Mouse (Mus musculus): ENCODE measurements around the gene Arhgef3. TPM values are rescaled to one million over a fixed set of nuclear protein-coding genes. Genes with fewer than 3 reads are reported as not detected.

Gene Arhgef3
- polyA plus RNA-seq, 1 experiment = 2.6 TPM

DNA sequence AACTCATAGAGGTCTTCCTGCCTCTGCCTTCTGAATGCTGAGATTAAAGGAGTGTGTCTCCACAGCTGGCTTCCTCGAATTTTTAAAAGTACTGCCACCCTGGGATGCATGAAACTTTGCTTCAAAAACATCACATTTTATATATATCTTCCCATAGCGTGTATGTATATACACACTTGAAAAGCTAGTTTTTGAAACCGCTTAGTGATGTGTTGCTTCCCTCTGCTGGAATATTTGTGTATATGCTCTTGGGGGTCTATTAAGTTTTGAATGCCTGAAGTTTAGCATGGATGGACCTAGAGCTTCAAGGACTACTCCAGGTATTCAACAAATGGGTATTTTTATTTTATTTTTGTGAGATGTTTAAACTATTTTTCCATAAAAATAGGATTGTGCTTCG lies 299.3 kb downstream of the Arhgef3 start:
- no peaks in the 10 kb centered on the region for H3K27me3 ChIP-seq (ENCODE audit: control insufficient read depth, insufficient read depth, low read length, poor library complexity, severe bottlenecking)
- H3K9ac ChIP-seq (ENCODE audit: low read depth, poor library complexity, severe bottlenecking) = no peak overlapping the region

DNA sequence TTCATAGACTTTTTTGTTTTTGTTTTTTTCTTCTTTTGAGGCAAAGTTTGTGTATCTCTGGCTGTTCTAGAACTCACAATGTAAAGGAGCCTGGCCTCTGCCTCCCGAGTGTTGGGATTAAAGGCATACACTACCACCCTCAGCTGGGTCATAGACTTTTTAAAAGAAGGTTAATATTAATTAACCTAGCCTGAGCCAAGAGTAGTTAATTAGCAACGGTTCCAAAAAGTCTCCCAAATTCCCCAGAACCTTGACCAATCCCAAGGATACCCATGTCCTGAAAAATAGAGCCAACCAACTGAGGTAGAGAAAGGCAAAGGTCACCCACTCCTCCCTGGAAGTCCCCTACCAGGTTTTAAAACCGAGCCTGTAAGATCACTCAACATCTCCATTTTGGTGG lies 306.1 kb downstream of the Arhgef3 start:
- Histone ChIP-seq H3K27me3 (ENCODE audit: control insufficient read depth, insufficient read depth, low read length, poor library complexity, severe bottlenecking) (no peaks in the 10 kb centered on the region), H3K9ac (ENCODE audit: low read depth, poor library complexity, severe bottlenecking) (no peak overlapping the region), H3K4me3 (ENCODE audit: low read depth, low read length) (no peak overlapping the region), H3K4me1 (ENCODE audit: control insufficient read depth, insufficient read depth, low read length) (no peaks in the 10 kb centered on the region), H3K27ac (ENCODE audit: insufficient read depth, low read length) (no peak overlapping the region), H3K9me3 (replicated peaks; ENCODE audit: control insufficient read depth, insufficient read depth, low read length, poor library complexity, severe bottlenecking) (0 out of 2 replicates have a peak, but pooled peaks cover 3% of the 10 kb centered on the region), H3K36me3 (ENCODE audit: control insufficient read depth, insufficient read depth, low read length, poor library complexity, severe bottlenecking) (no peaks in the 10 kb centered on the region)
- no peak for TF ChIP-seq EP300 (IDR thresholded peaks at IDR 0.05; ENCODE audit: insufficient read depth, low read depth, low read length)
- no peak for TF ChIP-seq CTCF (IDR thresholded peaks at IDR 0.05; ENCODE audit: low read depth, low read length)
- TF ChIP-seq POLR2A (IDR thresholded peaks at IDR 0.05; ENCODE audit: insufficient read depth, low read length) = no peak

More for the DNA sequence above, 299.3 kb downstream of the Arhgef3 start:
- Histone ChIP-seq H3K27ac (ENCODE audit: insufficient read depth, low read length) (no peak overlapping the region), H3K4me3 (ENCODE audit: low read depth, low read length) (no peak overlapping the region), H3K36me3 (ENCODE audit: control insufficient read depth, insufficient read depth, low read length, poor library complexity, severe bottlenecking) (no peaks in the 10 kb centered on the region), H3K4me1 (ENCODE audit: control insufficient read depth, insufficient read depth, low read length) (no peaks in the 10 kb centered on the region), H3K9me3 (replicated peaks; ENCODE audit: control insufficient read depth, insufficient read depth, low read length, poor library complexity, severe bottlenecking) (no peaks in the 10 kb centered on the region)
- TF ChIP-seq POLR2A (IDR thresholded peaks at IDR 0.05; ENCODE audit: insufficient read depth, low read length) = no peak
- no peak for TF ChIP-seq EP300 (IDR thresholded peaks at IDR 0.05; ENCODE audit: insufficient read depth, low read depth, low read length)
- TF ChIP-seq CTCF (IDR thresholded peaks at IDR 0.05; ENCODE audit: low read depth, low read length) = no peak

DNA sequence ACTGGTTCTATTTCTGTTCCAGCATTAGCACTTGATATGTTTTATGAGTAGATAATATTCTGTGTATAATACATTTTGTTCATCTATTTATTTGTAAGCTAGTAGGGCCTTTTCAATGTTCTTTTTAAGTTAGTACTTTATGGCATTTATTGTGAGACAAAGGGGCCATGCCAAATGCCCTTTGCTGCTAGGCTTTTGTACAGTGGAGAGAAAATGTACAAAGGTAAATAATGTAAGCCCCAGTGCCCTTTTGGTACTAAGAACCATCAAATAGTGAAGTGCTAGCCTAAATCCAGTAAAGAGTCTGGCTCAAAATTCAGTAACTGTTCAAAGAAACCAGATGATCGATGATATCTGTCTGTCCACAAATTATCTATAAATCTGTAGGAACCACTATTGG lies 307.6 kb downstream of the Arhgef3 start:
- TF ChIP-seq POLR2A (IDR thresholded peaks at IDR 0.05; ENCODE audit: insufficient read depth, low read length) (no peak), CTCF (IDR thresholded peaks at IDR 0.05; ENCODE audit: low read depth, low read length) (no peak), EP300 (IDR thresholded peaks at IDR 0.05; ENCODE audit: insufficient read depth, low read depth, low read length) (no peak)
- H3K27ac ChIP-seq (ENCODE audit: insufficient read depth, low read length) = no peak overlapping the region
- H3K4me3 ChIP-seq (ENCODE audit: low read depth, low read length) = no peak overlapping the region
- no peaks in the 10 kb centered on the region for H3K36me3 ChIP-seq (ENCODE audit: control insufficient read depth, insufficient read depth, low read length, poor library complexity, severe bottlenecking)
- no peak overlapping the region for H3K9ac ChIP-seq (ENCODE audit: low read depth, poor library complexity, severe bottlenecking)
- no peaks in the 10 kb centered on the region for H3K4me1 ChIP-seq (ENCODE audit: control insufficient read depth, insufficient read depth, low read length)
- peaks cover 4% of the 10 kb centered on the region; the same call in 1 of the 2 replicates for H3K9me3 ChIP-seq (replicated peaks; ENCODE audit: control insufficient read depth, insufficient read depth, low read length, poor library complexity, severe bottlenecking)
- H3K27me3 ChIP-seq (ENCODE audit: control insufficient read depth, insufficient read depth, low read length, poor library complexity, severe bottlenecking) = no peaks in the 10 kb centered on the region

DNA sequence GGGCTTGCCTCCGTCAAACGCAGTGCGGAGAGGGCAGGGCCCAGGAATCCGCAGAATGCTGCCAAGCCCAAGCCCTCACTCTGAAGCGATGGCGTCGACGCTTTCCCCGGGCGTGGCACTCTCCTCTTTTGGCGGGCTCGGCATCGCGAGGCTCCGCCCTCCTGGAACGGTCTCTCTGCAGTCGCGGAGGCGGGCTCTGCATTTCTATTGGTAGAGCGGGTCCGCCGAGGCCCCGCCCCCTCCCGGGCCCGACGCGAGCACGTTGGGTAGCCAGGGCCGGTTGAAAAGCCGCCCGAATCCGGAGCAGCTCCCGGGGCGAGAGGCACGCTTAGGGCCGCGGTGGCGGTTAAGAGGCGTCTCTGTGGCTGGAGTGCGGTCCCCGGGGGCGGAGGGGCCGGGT lies 313.9 kb downstream of the Arhgef3 start, which contains the start of gene Fam208a:
Gene Fam208a (plus strand): TSS at position 262 of the 400 bp plus-strand sequence.
- H3K9ac ChIP-seq (ENCODE audit: low read depth, poor library complexity, severe bottlenecking) = peak within 1 kb of the TSS; percentile 97
- peak within 1 kb of the TSS; percentile 79 for H3K27ac ChIP-seq (ENCODE audit: insufficient read depth, low read length)
- H3K36me3 ChIP-seq (ENCODE audit: control insufficient read depth, insufficient read depth, low read length, poor library complexity, severe bottlenecking) = peaks cover 18% of the 10 kb centered on the region
- no peaks in the 10 kb centered on the region for H3K27me3 ChIP-seq (ENCODE audit: control insufficient read depth, insufficient read depth, low read length, poor library complexity, severe bottlenecking)
- H3K9me3 ChIP-seq (replicated peaks; ENCODE audit: control insufficient read depth, insufficient read depth, low read length, poor library complexity, severe bottlenecking) = peaks cover 6% of the 10 kb centered on the region; the same call in 1 of the 2 replicates
- no peaks in the 10 kb centered on the region for H3K4me1 ChIP-seq (ENCODE audit: control insufficient read depth, insufficient read depth, low read length)
- peak within 1 kb of the TSS; percentile 95 for H3K4me3 ChIP-seq (ENCODE audit: low read depth, low read length)
- TF ChIP-seq EP300 (IDR thresholded peaks at IDR 0.05; ENCODE audit: insufficient read depth, low read depth, low read length) (peak; percentile 46; the same call in 1 of the 2 replicates), CTCF (IDR thresholded peaks at IDR 0.05; ENCODE audit: low read depth, low read length) (no peak), POLR2A (IDR thresholded peaks at IDR 0.05; ENCODE audit: insufficient read depth, low read length) (peak; percentile 22)

DNA sequence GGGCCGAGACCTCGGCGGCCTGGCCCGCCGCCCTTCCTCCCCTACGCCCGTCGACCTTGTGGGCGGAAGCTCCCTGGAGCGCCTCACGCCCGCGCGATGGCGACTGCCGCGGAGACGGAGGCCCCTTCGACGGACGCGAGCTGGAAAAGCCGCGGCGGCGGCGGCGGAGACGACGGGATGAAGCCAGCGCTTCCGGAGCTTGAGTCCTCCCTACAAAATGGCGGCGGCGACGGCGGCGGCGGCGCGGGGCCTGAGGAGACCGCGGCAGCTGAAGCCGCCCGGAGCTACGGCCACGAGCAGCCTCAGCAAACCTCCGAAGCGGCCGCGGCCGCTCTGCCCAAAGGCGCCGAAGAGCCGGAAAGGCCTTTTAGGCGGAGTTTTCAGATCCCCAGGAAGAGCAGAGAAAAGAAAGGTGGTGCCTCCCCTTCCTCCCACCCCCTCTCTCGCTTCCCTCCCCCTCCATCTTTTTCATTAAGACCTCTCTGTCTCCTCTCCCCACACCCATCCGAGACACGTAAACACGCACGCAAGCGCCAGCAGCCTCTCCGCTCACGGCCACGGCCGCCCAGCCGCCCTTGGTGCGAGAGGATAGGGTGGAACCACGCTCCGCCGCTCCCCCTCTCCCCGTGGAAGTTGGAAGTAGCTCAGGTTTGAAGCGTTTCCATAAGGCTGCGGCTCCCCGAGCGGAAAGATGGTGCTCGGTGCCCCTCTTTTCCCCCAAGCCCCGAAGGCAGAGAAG lies 314.4 kb downstream of the Arhgef3 start:
- Histone ChIP-seq H3K4me3 (ENCODE audit: low read depth, low read length) (peak overlapping the region; percentile 95), H3K27me3 (ENCODE audit: control insufficient read depth, insufficient read depth, low read length, poor library complexity, severe bottlenecking) (no peaks in the 10 kb centered on the region), H3K36me3 (ENCODE audit: control insufficient read depth, insufficient read depth, low read length, poor library complexity, severe bottlenecking) (peaks cover 21% of the 10 kb centered on the region), H3K9ac (ENCODE audit: low read depth, poor library complexity, severe bottlenecking) (peak overlapping the region; percentile 97), H3K27ac (ENCODE audit: insufficient read depth, low read length) (peak overlapping the region; percentile 79), H3K9me3 (replicated peaks; ENCODE audit: control insufficient read depth, insufficient read depth, low read length, poor library complexity, severe bottlenecking) (peaks cover 6% of the 10 kb centered on the region; the same call in 1 of the 2 replicates), H3K4me1 (ENCODE audit: control insufficient read depth, insufficient read depth, low read length) (no peaks in the 10 kb centered on the region)
- TF ChIP-seq EP300 (IDR thresholded peaks at IDR 0.05; ENCODE audit: insufficient read depth, low read depth, low read length) = 0 out of 2 replicates have a peak, but pooled peaks have one; percentile 1
- TF ChIP-seq POLR2A (IDR thresholded peaks at IDR 0.05; ENCODE audit: insufficient read depth, low read length) = no peak

DNA sequence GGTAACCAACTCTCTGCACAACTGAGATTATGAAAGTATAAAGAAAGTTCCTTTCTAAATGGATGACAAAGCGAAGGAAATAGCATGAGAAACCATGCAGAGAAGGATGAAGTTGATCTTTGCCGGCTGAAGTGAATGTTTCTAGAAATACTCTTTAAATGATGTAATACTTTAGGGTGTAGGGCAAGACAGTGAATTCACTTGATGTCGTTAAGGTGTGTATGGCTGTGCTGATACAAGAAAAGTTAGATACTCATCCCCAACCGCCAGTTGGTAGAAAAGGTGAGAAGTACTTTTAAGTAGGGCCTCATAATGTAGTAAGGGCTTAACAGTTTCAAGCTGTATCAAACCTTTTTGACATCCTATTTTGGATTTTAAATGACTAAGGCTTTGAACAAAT lies 315.6 kb downstream of the Arhgef3 start:
- no peak overlapping the region; the same call in 1 of the 2 replicates for H3K4me3 ChIP-seq (ENCODE audit: low read depth, low read length)
- no peaks in the 10 kb centered on the region for H3K27me3 ChIP-seq (ENCODE audit: control insufficient read depth, insufficient read depth, low read length, poor library complexity, severe bottlenecking)
- TF ChIP-seq EP300 (IDR thresholded peaks at IDR 0.05; ENCODE audit: insufficient read depth, low read depth, low read length) (no peak), POLR2A (IDR thresholded peaks at IDR 0.05; ENCODE audit: insufficient read depth, low read length) (no peak)
- peaks cover 5% of the 10 kb centered on the region; the same call in 1 of the 2 replicates for H3K9me3 ChIP-seq (replicated peaks; ENCODE audit: control insufficient read depth, insufficient read depth, low read length, poor library complexity, severe bottlenecking)
- H3K4me1 ChIP-seq (ENCODE audit: control insufficient read depth, insufficient read depth, low read length) = no peaks in the 10 kb centered on the region
- no peak overlapping the region for H3K27ac ChIP-seq (ENCODE audit: insufficient read depth, low read length)
- H3K36me3 ChIP-seq (ENCODE audit: control insufficient read depth, insufficient read depth, low read length, poor library complexity, severe bottlenecking) = peaks cover 27% of the 10 kb centered on the region
- H3K9ac ChIP-seq (ENCODE audit: low read depth, poor library complexity, severe bottlenecking) = peak overlapping the region; percentile 97
